1 mouse cellular context compared by ENCODE assay signal in the genomic region with DNA sequence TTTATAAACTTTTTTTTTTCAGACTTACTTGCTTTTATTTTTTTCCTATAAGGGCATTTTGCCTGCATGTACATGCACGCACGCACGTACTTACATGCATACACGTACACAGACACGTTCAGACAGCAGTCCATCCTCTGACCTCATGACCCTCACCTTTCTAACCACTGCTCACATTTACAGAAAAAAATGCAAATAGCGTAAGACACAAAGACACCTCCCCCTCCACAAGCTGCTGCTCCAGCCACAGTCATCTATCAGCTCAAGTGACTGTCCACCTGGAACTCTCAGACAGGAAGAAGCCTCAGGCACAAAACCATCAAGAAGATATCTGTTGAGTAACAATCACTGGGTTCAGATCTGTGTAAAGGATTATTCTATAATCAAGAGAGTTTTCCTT.
TF ChIP-seq lines count a peak whose summit lies in the region.

No protein-coding gene starts in this region.

TF ChIP-seq in CH12.LX, 34 proteins besides CTCF, POLR2A, EP300 and RAD21 (continued from another document):
- peak; percentile 80 for TF ChIP-seq CHD2 (IDR thresholded peaks at IDR 0.05; ENCODE audit: low read length)
- TF ChIP-seq MXI1 (IDR thresholded peaks at IDR 0.05; ENCODE audit: low read depth, low read length) = peak; percentile 88
- TF ChIP-seq MAZ (IDR thresholded peaks at IDR 0.05; ENCODE audit: low read depth, low read length) = peak; percentile 87; the same call in 1 of the 2 replicates
- TF ChIP-seq IRF4 (IDR thresholded peaks at IDR 0.05; ENCODE audit: low read depth, low read length) = peak; percentile 85
- TF ChIP-seq ZKSCAN1 (IDR thresholded peaks at IDR 0.05; ENCODE audit: borderline replicate concordance, low read depth, low read length) = no peak
- TF ChIP-seq MAX (IDR thresholded peaks at IDR 0.05; ENCODE audit: low read length) = peak; percentile 74
- no peak for TF ChIP-seq HCFC1 (IDR thresholded peaks at IDR 0.05; ENCODE audit: low read depth, low read length)
- peak; percentile 88 for TF ChIP-seq MYC (IDR thresholded peaks at IDR 0.05; ENCODE audit: low read depth, low read length)
- TF ChIP-seq JUN (IDR thresholded peaks at IDR 0.05; ENCODE audit: insufficient read depth, low read depth, low read length) = peak; percentile 43
- no peak for TF ChIP-seq NELFE (IDR thresholded peaks at IDR 0.05; ENCODE audit: low read depth, low read length)
- peak; percentile 99 for TF ChIP-seq BHLHE40 (IDR thresholded peaks at IDR 0.05; ENCODE audit: low read depth, low read length)
- TF ChIP-seq MEF2A (IDR thresholded peaks at IDR 0.05; ENCODE audit: borderline replicate concordance, low read depth, low read length) = peak; percentile 82
